Mouse (Mus musculus): Measurements from ENCODE around the gene Hnrnpl.

Gene Hnrnpl

DNA sequence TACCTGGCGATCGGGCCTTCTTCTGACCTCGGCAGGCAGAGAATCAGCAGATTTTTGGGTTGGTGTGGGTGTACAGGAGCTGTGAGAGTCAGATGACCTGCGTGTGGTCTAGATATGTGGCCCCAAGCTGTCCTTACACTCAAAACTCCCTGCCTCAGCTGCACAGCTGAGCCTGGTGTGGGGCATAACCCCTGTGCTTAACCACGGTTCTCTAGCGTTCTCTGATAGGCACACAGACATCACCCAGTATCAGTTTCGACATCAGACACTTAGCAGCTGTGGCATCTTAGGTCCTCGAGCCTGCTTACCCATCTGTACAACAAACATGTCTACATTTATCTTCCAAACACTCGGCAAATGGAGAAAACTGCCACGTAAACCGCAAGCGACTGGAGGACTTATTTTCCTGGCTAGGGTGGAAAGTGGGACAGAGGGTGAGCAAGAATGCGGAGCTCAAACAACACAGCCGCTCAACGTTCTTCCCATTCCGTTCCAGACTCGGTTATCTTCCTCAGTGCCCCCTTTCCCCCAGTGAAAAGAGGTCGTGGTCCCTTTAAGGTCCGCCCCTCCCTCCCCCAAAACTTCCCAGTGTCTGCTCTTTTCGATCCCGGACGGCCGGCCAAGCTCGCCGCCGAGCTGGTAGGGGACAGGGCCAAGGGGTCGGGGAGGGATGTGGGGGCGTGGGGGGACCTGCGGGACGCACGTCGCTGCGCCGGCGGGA is at the start of gene Hnrnpl:
Hnrnpl (plus strand) TSS at position 321 of the 721 bp plus-strand sequence.
- DNase-seq (ENCODE audit: low spot score in 2 of 2) = no peak

DNA sequence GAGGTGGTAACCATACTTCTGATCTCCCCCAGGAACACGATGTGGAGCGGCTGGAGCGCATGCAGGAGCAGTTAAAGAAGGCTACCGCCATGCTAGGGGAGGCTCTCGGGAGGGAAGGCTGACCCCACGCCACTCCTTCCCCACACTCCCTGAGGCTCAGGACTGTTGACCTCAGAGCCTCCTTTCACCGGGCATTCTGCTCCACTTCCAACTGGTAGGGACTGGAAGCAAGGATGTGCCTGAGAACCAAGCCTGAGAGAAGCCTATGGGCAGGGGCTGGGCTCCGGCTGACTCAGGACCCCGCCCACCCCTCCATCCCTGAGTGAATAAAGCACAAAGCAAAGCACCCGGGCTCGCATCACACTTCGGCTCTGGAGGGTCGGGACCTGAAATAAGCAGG is 49.7 kb upstream of the Hnrnpl start:
- no peak for DNase-seq (ENCODE audit: low spot score in 2 of 2)

DNA sequence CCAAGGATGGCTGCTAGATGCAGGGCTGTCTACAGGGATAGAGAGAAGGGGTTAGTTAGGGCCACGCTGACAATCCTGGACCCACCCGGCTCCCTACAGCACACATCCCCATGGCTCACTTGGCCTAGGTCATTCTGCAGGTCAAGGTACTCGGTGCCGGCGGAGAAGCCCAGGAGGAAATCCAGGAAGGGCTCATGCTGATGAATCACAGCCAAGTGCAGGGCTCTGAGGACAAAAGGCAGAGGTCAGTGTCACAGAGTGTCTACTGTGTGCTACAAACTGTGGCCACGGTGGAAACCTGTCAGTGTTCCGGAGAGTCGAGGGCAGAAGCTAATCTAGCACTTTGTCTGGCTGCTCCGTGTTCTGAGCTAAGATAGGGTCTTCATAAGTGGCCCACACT is 46.4 kb upstream of the Hnrnpl start:
- no peak for DNase-seq (ENCODE audit: low spot score in 2 of 2)

DNA sequence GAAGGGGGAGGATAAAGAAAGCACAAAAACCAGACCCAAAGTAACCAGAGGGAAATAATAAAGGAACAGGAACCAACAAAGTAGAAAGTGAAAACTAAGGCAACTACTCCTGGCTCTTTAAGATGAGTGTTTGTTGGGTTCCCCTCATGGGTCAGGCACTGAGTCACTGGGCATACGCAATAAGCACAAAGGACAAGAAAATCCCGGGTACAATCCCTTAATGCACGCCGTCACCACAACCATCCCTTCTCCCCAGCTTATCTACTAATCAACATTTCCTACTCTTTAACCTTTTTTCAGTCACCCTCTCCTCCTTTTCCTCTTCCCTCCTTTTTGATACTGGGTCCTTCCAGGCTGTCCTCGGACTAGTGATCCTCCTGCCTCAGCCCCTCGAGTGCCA is 43.1 kb upstream of the Hnrnpl start:
- DNase-seq (ENCODE audit: low spot score in 2 of 2) = no peak

DNA sequence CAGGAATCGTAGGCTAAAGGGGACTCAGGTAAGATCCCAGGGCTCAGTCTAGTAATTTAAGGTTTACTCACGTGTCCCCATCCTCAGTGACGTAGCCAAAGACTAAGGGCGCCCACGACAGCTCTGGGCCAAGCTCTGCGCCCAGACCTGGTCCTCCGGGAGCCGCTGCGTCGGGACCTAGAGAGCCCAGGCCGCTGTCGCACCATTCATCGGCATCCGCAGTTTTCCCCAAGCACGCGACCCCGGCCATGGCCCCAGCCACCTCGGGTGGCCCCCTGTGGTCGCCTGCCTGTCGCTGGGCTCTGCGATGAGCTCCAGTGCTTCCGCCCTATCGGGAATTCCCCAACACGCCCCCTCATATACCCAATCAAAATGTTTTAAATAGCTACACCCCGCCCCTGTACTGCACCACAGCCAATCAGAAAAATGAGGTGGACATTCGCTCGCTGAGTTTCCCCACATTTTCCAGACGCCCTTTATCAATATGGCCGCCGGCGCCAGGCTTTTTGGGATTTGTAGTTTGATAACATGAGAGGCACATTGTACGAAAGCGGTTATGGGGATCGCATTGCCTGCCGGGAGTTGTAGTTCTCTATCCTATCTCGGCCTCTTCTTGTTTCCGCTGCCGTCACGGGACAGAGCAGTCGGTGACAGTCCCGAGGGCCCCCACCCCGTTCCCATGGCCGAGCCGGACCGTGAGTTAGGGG is 42.0 kb upstream of the Hnrnpl start, which contains the start of gene Sirt2:
Sirt2 (plus strand) TSS at position 563 of the 707 bp plus-strand sequence.
- DNase-seq (ENCODE audit: low spot score in 2 of 2) = peak; percentile 97 to 99

DNA sequence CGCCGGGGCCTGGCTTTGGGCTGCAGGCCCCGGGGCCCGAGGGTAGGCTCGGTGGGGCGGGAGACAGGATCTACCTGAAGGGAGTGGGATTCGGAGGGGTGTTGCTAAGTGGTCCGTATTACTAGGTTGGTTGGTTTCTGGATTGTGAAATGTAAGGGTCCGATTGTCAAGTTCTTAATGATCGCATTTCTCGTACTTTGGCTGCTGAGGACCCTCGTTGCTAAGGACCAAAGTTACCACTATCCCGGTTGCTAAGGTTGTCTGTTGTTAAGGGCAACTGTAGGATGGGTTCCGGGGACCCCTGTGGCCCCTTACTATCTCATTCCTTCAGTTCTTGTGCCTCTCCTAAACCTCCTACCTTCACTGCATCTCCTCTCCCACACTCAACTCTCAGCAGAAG is 41.4 kb upstream of the Hnrnpl start:
- DNase-seq (ENCODE audit: low spot score in 2 of 2) = no peak

DNA sequence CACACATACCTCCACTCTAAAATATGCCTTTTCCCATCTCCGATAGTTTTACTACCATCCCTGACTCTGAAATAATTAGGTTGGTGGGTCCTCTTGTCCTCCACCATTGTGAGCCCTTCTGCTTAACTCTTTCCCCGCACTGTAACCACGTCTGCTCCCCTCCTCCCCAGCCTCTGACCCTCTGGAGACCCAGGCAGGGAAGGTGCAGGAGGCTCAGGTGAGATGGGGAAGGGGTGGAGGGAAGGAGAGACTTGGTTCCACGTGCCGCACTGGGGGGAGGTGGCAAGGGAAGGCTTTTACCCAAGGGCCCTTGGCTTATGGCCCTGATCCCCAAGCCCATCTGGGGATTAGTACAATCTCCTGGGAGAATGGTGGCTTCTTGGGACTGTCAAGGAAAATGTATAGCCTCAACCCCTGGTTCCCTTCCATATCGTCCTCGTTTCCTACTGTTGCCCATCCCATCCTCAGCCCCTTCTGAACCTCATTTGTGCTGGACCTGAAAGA is 40.8 kb upstream of the Hnrnpl start, which contains the start of gene Nfkbib:
Nfkbib (minus strand) TSS at position 51 of the 504 bp plus-strand sequence.
- no peak for DNase-seq (ENCODE audit: low spot score in 2 of 2)

DNA sequence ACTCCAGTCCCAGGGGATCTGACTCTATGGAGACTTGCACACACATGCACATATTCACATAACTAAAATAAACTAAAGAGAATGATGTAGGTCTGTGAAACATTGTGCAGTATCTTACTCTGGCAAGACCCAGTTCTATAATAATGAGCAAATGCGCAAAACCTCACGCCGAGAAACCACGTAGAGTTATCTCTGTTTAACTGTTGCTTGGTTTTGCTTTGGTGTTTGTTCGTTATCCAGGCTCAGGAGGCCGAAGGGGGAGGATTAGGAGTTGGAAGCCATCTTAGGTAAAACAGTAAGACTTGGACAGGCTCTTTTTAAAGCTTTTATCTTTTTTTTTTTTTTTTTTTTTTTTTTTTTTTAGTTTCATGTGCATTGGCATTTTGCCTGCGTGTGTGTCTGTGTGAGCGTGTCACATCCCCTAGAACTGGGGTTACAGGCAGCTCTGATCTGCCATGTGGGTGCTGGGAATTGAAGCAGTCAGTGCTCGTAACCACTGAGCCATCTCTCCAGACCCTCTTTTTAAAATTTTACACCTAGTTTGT is 38.9 kb upstream of the Hnrnpl start:
- DNase-seq (ENCODE audit: low spot score in 2 of 2) = no peak

DNA sequence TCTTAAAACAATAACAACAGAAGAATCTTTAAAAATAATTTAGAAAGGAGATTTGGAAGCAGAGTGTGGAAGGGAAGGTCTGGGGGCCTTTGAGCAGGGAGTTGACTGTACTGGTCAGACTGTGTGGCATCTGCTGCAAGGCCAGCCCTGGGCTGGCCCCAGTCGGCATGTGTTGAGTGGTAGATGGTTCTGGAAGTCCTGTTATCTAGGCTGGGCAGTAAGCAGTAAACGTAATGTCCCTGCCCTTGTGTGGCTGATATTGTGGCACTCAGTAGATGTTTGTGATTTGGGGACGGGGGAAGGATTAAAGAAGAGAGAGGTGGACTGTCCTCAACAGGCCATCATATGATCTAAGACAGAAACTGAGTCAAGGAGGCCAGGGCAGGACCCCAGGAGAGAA is 38.0 kb upstream of the Hnrnpl start:
- no peak for DNase-seq (ENCODE audit: low spot score in 2 of 2)

DNA sequence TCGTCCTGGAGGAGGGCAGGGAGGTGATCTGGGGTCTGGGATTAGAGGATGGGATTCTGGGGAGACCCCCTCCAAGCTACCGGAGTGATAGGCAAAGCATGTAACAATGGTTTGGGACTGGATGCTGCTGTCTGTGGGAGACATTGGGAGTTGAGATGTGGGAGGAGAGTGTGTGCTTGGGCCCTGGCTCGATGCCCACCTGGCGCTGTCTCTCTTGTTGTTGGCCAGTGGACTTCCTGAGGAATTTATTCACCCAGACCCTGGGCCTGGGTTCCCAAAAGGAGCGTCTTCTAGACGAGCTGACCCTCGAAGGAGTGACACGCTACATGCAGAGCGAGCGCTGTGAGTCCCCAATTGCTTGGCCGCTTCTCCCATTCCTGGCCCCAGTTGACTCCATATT is 36.5 kb upstream of the Hnrnpl start:
- DNase-seq (ENCODE audit: low spot score in 2 of 2) = no peak

DNA sequence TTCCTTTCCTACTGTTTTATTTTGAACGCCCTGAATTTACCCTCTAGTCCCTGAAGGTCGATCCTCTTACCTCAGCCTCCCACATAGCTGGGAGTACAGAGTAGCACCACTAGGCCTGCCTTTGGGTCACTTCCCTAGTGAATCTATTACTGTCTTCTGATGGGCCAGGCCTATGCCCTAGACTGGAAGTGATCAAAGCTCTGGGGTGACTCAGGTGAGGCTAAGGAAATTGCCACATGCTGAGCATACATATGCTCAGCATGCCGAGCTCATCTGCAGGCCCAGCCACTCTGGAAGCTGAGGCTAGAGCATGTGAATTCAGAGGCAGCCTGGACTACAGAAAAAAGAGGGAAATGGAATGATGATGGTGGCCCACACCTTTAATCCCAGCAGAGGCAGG is 35.2 kb upstream of the Hnrnpl start:
- DNase-seq (ENCODE audit: low spot score in 2 of 2) = no peak

DNA sequence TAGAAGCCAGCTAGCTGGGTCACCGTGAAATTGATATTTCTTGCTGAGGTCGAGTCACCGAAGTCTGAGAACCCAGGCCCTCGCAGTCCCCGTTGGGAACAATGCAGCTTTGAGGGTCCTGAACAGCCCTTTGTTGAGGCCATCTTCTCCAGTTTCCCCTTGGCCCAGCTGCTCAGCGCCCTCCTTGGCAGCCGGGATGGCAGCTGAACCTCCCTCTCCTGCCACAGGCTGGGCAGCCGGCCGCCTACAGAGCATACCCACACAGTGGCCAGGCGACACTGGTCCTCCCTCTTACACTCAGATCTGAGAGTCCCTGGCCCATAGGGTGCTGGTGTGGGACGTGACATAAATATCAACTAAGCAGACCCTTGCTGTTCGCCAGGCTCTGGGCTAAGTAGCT is 34.2 kb upstream of the Hnrnpl start:
- DNase-seq (ENCODE audit: low spot score in 2 of 2) = no peak

DNA sequence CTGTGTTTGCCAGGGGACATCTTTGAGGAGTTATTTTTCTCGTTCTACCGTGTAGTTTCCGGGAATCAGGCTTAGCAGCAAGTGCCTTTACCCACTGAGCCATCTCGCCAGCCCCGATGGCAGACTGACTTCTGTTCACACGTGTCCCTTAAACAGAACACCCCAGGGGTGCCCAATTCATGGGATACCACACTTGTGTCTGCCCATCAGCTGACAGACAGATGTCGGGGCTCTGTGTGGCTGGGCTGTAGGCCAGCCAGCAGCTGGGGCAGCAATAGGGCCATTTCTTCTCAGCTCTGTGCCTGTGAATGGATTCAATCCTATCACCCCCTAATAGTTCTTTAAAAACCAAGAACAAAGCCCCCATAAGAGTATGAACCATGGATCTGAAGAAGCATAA is 33.2 kb upstream of the Hnrnpl start:
- no peak for DNase-seq (ENCODE audit: low spot score in 2 of 2)

DNA sequence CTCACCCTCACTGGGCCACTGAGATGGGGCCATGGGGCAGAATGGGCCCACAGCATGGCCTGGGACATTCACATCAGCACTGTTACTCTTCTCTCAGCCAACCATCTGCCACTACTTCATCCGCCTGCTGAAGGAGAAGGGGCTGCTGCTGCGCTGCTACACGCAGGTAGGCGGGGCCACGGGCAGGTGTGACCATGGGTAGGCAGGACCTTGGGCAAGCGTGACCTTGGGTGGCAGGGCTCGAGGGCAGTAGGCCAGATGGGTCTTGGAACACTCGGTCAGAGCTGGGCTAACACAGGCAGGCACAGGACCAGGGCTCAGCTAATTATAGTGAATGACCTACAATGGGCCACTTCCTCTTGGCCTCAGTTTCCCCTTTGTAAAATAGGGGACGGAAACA is 29.5 kb upstream of the Hnrnpl start:
- no peak for DNase-seq (ENCODE audit: low spot score in 2 of 2)

DNA sequence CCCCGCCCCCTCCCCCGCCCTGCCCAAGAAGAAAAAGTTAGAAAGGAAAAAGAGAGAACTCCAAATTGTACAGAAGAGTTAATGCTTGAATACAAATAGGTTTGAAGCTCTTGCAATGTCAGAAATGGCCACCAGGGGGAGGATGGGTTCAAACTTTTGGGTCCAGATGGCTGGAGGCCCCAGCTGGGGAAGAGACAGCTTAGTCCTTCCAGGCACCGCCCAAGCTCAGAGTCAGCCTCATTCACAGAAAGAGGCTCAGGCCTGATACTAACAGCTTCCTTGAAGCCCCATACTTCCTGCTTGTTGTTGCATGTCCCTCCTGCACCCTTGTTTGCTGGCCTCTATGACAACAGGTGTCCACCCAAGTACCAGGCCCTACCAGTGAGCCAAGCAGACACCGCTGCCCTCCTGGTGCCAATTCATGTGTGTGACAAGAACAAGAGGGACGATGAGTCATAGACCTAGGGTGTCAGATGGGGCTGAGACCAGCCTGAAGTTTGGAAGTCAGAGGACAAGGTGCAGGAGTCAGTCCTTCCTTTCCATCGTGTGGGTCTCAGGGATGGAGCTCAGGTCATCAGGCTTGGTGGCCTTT is 28.2 kb upstream of the Hnrnpl start:
- DNase-seq (ENCODE audit: low spot score in 2 of 2) = peak; percentile 89 to 91

DNA sequence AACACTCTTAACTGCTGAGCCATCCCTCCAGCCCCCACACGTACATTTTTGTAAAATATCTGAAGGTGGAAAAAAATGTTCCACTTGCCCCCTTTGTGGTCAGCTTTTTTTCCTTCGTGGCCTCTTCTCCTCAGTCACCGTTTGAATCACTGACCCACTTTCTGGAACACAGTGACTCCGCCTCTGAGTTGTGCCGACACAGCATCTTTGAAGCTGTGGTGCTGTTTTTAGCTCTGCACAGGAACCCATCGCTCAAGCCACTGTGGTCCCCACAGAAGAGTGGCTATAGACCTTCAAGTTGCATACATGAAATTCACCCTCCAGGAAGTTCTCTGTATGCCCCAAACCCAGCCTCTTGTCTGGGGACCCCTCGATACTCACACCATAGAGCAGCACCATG is 27.5 kb upstream of the Hnrnpl start:
- DNase-seq (ENCODE audit: low spot score in 2 of 2) = peak; percentile 45 to 49

DNA sequence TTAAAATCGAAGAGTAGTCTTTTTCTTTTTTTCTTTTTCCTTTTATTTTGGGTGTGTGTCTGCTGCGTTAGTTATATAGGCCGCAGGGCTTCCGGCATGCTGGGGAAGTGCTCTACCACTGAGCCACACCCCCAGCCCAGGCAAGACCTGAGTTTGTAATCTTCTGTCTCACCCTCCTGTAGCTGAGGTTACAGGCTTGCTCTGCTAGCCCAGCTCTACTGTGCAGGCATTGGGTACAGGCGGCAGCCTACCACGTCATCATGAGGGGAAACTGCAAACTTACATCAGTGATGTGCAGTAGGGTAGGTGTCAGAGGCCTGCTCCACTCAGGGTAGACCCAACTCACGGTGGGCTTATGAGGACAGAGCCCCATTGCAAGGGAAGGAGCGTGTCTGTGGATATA is 27.1 kb upstream of the Hnrnpl start:
- DNase-seq (ENCODE audit: low spot score in 2 of 2) = no peak

DNA sequence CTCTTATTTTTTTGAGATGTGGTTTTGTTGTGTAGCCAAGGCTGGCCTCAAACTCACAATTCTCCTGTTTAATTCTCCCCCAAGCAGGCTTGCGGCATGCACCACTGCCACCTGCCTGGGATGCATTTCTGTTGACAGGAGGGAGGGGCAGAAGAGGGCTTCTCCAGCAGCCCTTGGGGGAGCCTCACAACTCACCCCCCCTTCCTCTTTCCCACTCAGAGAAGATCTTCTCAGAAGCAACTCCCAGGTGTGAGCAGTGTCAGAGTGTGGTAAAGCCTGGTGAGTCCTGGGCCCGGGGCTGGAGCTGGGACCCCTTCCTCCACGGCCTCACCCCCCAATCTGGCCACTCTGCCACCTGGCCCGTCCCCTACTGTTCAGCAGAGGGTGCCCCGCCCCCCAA is 23.2 kb upstream of the Hnrnpl start:
- no peak for DNase-seq (ENCODE audit: low spot score in 2 of 2)

DNA sequence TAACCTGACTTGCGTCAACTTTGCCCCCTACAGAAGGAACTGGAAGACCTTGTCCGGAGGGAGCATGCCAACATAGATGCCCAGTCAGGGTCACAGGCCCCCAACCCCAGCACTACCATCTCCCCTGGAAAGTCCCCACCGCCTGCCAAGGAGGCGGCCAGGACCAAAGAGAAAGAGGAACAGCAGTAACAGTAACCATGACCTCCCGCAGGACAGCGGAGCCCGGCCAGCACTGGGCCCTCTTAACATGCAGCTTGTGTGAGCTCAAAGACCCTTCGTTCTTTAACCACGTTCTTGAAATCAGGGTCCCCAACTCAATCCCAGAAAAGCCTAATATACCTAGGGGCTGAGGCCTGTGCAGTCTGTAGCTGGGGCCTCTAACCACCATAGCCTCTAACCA is 20.5 kb upstream of the Hnrnpl start:
- no peak for DNase-seq (ENCODE audit: low spot score in 2 of 2)

DNA sequence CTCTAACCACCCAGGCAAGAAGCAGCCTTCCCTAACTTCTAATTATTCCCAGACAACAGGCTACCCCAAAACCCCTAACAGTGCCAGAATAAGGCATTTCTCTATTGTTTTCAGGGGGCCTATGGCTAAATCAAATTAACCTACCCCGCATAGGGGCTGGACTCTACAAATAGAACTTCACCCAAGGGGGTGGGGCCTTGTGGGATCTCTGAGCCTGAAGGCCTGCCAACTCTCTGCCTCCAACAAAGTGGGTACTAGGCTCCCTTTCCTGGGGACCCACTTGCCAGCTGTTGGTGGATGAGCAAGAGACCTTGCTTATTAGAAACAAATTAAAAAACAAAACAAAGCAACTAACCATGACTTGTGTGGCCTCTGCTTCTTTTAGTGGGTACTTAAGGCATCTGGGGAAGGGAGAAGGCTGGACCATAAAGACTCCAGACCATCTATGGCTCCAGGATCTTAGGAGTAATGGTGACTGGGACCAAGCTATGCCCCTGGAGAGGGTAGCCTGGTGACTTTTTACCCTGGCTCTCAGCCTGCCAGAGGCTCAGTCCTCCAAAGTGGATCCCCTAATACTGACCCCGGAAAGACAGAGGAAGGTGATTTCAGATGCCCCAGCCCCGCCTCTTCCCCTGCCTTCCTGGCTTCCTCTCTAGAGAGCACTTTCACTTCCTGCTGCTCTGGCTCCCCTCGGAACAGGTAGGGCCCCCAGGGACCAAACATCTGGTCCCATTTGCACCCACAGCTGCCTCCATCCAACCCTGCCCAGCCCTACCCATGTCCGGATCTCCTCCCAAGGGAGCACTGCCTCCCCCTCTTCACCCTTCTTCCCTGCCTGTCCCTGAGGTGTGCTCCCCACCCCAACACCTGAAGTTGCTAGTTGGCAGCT is 19.8 kb upstream of the Hnrnpl start, which contains the start of gene Rinl:
Rinl (plus strand) TSS at position 663 of the 889 bp plus-strand sequence.
- DNase-seq (ENCODE audit: low spot score in 2 of 2) = no peak

DNA sequence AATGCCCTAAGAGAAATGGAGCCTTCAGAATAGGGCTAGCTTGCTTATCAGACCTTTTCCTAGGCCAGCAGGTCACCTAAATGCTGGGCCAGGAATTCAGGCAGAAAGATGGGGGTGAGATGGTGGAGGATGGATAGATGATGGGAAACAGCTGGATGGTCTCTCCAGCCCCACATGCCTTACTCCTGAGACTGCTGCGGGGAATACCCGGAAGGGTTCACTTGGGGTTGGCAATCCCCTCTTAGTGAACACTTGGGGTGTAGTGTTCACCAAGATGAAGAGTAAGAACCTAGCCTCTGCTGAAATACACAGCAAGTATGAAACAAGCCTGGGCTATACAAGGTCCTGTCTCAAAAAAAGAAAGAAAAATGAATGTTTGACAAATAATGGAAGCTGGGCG is 19.1 kb upstream of the Hnrnpl start:
- DNase-seq (ENCODE audit: low spot score in 2 of 2) = no peak

Data from frontal cortex, postnatal 36 days (tissue).